Mouse (Mus musculus) stomach, adult 2 months (tissue): Measurements from ENCODE around the gene Tshz3. TPM values are rescaled to one million over a fixed set of nuclear protein-coding genes. Genes with fewer than 3 reads are reported as not detected.

Experiments used
- polyA plus RNA-seq: library from polyadenylated mRNA; depleted of rRNA; stranded (reverse); fragments of >200 nt; gene quantifications from 2 replicates; pipeline ENCODE4 v1.2.3, GENCODE M21; 2012; rRNA removed

Gene Tshz3
- polyA plus RNA-seq = 1.3 and 2.9 TPM in 2 replicates

DNA sequence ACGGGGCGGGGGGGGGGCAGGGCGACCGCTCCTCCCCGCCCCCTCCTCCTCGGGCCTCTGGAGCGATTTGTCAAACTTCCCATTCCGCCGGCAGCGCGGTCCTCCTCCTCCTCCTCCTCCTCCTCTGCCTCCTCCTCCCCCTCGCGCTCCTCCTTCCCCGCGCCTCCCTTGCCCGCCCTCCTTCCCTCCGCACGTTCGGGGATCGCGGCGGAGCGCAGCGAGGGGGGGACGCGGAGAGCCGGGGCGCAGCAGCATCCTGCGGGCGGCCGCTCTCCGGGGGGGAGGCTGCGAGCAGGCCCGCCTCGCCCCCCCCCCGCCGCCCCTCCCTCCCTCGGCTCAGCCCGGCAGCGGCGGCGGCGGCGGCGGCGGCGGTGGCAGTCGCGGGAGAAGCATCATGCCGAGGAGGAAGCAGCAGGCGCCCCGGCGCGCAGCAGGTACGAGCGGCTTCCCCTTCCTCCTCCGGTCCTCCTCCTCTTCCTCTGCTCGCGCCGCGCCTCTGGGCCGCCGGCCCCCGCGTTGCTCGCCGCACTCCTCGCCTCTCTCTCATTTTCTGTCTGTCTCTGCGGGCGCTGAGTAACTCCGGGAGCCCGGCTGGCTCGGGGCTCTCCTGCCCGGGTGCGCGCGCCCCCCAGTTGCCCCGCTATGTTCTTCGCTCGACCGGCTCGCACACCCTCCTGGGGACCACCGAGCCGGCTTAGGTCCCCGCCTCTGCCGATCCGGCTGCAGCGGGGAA is at the start of gene Tshz3:
Tshz3 (plus strand) TSS at position 263 of the 733 bp plus-strand sequence.

